Mouse (Mus musculus) T-cell, adult 66 days (primary cell): ENCODE results near the gene Tifa. TPM values are rescaled to one million over a fixed set of nuclear protein-coding genes. Genes with fewer than 3 reads are reported as not detected.

Experiments used
- total RNA-seq, 2 experiments: library from RNA; stranded (reverse); gene quantifications; 3 replicates in 1 of 2; 4 replicates in 1 of 2; pipeline ENCODE4 v1.2.4; 2023

The Tifa gene
- total RNA-seq, result 1 to 10 TPM in 1 of 2 experiments, under 1 TPM in 1; 0.50 to 1.3 TPM

DNA sequence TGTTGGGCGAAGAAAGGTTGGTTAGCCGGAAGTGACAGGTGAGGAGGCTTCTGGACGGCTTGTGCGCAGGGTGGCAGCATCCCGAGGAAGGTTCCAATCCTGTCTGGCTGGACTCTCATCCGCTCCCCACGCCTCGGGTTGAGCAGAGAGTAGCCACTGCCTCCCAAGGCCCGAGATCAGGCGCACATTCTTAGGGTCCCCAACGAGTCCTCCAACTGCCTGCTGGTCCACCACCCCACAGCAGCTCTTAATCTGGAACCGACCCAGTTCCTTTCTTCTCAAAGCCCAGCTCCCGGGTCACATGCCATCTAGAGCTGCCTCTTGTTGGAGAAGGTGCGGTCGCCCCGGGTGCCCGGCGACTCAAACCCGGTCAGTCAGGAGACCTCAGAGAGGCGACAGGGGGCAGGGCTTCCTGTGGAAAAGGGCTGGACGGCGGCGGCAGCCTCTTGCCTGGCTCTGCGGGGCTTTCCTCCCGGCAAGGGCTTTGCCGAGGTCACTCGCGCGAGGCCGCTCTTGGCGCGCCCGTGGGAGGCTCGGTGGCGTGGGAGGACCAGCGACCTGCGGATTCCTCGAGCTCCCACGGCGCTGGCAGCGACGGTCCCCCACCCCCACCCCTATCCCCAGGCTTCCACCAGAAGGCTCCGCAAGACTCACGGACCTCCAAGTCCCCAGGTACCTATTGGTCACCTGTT is at the start of gene Tifa:
Gene Tifa (plus strand): TSS at position 306 of the 692 bp plus-strand sequence.

DNA sequence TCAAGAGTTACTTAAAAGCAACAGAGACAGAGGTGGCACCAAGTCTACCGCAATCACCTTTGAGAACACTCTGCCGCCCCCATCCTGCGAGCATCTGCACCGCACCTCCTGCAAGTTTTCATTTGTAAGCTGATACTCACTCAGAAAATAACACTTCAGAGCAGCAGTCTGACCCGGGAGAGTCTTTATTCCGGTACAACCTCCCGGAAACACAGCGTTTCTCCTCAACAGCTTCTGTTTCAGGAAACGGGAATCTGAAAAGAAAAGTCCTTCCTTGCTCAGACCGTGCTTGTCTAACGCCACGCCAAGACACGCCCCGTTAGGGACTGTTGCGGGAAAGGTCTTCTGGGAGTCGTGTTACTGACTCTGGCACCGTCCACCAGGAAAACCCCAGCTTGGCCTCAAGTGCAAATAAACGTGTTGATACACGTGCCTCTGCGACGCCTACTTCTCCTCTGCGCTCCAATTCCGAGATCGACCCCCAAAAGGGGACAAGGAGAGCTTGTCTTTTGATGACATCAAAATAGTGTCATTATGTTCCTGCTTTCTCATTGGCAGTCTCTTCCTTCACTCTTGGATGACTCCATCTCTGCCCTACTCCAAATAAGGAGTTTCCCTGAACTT is 9.5 kb upstream of the Tifa start, which contains the start of gene Alpk1:
Gene Alpk1 (minus strand): TSS at position 507 of the 624 bp plus-strand sequence.

DNA sequence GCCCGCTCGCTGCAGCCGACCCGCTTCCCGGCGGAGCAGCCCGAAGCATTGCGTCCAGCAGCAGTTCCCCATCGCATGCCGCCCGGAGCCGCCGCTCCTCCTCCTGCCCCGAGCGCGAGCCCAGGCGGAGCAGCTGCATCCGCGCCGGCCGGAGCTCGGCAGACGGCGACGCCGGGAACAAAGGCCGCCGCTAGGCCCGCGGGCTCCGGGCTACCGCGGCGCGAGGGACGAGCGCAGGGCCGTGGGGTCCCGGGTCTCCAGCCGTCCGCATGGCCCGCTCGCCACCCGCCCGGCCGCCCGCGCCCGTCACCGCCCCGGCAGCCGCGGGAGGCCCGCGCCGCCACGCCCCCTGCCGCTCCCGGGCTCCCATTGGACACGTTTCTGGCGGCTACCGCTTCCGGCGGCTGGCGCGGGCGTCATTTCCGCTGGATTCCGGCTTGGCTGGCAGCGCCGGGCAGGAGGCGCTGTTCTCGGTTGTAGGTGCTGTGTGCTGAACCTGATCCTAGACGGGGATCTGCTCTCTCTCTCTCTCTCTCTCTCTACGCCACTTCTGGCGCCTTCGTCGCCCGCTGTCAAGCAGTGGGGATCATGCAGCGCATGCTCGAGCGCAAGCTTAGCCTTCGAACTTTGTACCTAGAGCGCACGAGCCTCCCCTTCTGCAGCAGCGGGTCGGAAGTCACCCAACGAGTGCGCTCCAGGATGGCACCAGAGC is 47.7 kb downstream of the Tifa start, which contains the start of gene Ap1ar:
Gene Ap1ar (minus strand): TSS at position 370 of the 712 bp plus-strand sequence.

Other genes starting within 250 kb of the Tifa start
- 10 to 100 TPM; 36.8 to 37.8 TPM for gene Larp7, start 236.5 kb upstream of the Tifa start, total RNA-seq
- 1 to 10 TPM; 7.7 to 8.2 TPM for gene Zgrf1, start 236.3 kb upstream of the Tifa start, total RNA-seq
- gene Neurog2, start 156.7 kb upstream of the Tifa start, total RNA-seq, result under 1 TPM in 1 of 2 experiments, not detected in 1; 0.23 TPM
- 1 to 10 TPM; 5.2 to 5.9 TPM for gene Alpk1, start 9.3 kb upstream of the Tifa start, total RNA-seq
- 10 to 100 TPM; 56.1 to 68.5 TPM for gene Ap1ar, start 47.7 kb downstream of the Tifa start, total RNA-seq
- gene Fam241a, start 106.5 kb downstream of the Tifa start, total RNA-seq, result 10 to 100 TPM; 29.4 to 31.2 TPM